Mouse (Mus musculus) thymus, adult 2 months (tissue): Measurements from ENCODE around the gene Arhgap21.

Source experiments
- CTCF ChIP-seq: fragments of 200-500 bp; IDR thresholded peaks from 2 replicates; pipeline ENCODE4 v1.5.1; 2012; ENCODE audit warnings: mild to moderate bottlenecking, control low read depth, low read length, moderate library complexity, borderline replicate concordance; ENCODE audit not compliant: control insufficient read depth, poor library complexity, insufficient read depth; ENCODE audit errors: extremely low read depth
- POLR2A ChIP-seq: fragments of 200-500 bp; IDR thresholded peaks from 2 replicates; pipeline ENCODE4 v1.6.1; 2012; ENCODE audit warnings: mild to moderate bottlenecking, low read length, control low read depth, moderate library complexity; ENCODE audit not compliant: control insufficient read depth, poor library complexity, insufficient read depth; ENCODE audit errors: extremely low read depth

GRCm38 (mm10) chr2:20826258-20826657 is 142.4 kb downstream of the Arhgap21 start:
- TF ChIP-seq POLR2A (no peak), CTCF (no peak)
